Mouse (Mus musculus): Measurements from ENCODE around the gene Ms4a4c. TPM values are rescaled to one million over a fixed set of nuclear protein-coding genes. Genes with fewer than 3 reads are reported as not detected.

Gene Ms4a4c
- not detected in 2 replicates for polyA plus RNA-seq (2016; fragmentation: Nextera tagmentation; extraction: Ambion mirVana)

DNA sequence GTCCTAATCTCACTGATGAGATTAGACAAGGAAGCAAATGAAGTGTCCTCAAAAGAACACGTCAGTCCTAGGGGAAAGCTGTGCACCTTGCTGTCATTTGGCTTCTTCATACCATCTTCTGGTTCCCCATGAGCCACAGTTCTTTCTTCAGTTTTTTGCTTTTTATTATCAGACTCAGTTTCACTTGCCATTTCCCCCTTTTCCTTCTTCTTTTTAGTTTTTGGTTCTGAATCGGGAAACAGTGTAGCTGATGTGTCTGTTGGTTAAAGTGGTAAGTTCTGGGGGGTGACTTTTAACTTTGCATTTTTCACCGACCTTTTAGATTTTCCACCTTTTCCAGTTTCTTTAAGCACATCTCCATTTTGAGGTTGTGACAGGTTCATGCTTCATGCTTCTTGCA lies at the start of gene Ms4a4c:
Gene Ms4a4c, plus strand, starts transcription at position 244 of the 400 bp plus-strand sequence.
- Histone ChIP-seq H3K9me3 (no peaks in the 10 kb centered on the region), H3K27me3 (replicated peaks; ENCODE audit: low read depth, poor library complexity, severe bottlenecking) (no peaks in the 10 kb centered on the region), H3K27ac (replicated peaks) (no peak within 1 kb of the TSS), H3K4me3 (no peak within 1 kb of the TSS), H3K4me1 (no peaks in the 10 kb centered on the region), H3K36me3 (replicated peaks) (no peaks in the 10 kb centered on the region)
- DNase-seq (ENCODE audit: low spot score), result no peak
- 92% methylated on average over 3 of the region's 3 CpGs for WGBS

DNA sequence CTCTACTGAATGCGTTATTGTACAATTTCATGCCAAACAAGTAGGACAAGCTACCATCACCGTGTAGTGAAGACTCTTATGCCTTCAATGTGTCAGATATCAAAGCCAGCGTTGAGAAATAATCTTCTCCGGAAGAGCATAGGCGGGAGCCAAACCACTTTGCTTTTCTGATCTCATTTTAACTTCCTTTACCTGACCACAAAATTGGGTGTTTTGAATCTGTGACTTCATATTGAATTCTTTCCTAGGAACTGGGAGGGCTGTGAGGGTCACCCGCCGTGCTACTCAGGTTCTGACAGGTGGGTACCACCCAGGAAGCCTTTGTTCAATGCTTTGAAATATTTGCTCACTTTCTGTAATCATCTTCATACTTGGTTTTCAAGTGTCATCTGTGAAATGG lies 48.8 kb upstream of the Ms4a4c start:
- Histone ChIP-seq H3K36me3 (replicated peaks) (no peaks in the 10 kb centered on the region), H3K27ac (replicated peaks) (no peak overlapping the region), H3K4me1 (no peaks in the 10 kb centered on the region), H3K27me3 (replicated peaks; ENCODE audit: low read depth, poor library complexity, severe bottlenecking) (no peaks in the 10 kb centered on the region), H3K4me3 (no peak overlapping the region), H3K9me3 (no peaks in the 10 kb centered on the region)
- DNase-seq (ENCODE audit: low spot score), result no peak
- WGBS, result 86% methylated on average over 7 of the region's 7 CpGs

DNA sequence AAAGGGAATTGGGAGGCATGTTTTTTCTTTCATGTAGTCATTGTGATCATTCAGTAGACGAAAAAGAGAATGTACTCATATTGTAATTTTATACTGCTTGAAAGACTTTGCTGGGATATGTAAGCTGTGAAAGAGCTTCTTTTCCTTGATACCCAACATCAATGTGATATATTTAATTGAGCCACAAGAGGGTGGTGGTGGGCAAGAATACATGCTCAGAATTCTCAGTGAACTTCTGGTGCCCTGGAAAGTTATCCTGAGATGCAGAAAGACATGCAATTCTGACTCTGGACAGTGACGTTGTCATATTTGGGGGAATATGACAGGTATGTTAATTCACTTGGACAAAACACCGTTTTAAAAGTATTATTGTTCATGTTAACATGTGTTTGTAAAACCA lies 44.5 kb upstream of the Ms4a4c start:
- DNase-seq (ENCODE audit: low spot score), result no peak
- no peaks in the 10 kb centered on the region for H3K4me1 ChIP-seq
- H3K27me3 ChIP-seq (replicated peaks; ENCODE audit: low read depth, poor library complexity, severe bottlenecking), result no peaks in the 10 kb centered on the region

DNA sequence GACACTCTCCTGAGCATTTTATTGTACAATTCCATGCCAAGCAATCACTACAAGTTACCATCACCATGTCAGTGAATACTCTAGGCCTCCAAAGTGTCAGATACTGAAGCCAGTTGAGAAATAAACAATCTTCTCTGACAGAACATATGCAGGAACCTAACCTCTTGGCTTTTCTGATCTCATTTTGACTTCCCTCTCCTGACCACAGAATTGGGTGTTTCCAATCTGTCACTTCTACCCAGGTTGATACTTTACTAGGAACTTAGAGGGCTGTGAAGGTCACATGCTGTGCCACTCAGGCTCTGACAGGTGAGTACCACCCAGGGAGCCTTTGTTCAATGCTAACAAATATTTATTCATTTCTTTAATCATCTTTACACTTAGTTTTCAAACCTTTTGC lies 42.6 kb upstream of the Ms4a4c start:
- Histone ChIP-seq H3K4me3 (no peak overlapping the region), H3K4me1 (no peaks in the 10 kb centered on the region), H3K27ac (replicated peaks) (no peak overlapping the region), H3K36me3 (replicated peaks) (no peaks in the 10 kb centered on the region), H3K9me3 (no peaks in the 10 kb centered on the region), H3K27me3 (replicated peaks; ENCODE audit: low read depth, poor library complexity, severe bottlenecking) (no peaks in the 10 kb centered on the region)
- DNase-seq (ENCODE audit: low spot score), result no peak

More for the DNA sequence above, 44.5 kb upstream of the Ms4a4c start:
- H3K4me3 ChIP-seq, result no peak overlapping the region
- no peaks in the 10 kb centered on the region for H3K36me3 ChIP-seq (replicated peaks)
- no peaks in the 10 kb centered on the region for H3K9me3 ChIP-seq
- H3K27ac ChIP-seq (replicated peaks), result no peak overlapping the region
- WGBS, result 65% methylated on average over 3 of the region's 3 CpGs

DNA sequence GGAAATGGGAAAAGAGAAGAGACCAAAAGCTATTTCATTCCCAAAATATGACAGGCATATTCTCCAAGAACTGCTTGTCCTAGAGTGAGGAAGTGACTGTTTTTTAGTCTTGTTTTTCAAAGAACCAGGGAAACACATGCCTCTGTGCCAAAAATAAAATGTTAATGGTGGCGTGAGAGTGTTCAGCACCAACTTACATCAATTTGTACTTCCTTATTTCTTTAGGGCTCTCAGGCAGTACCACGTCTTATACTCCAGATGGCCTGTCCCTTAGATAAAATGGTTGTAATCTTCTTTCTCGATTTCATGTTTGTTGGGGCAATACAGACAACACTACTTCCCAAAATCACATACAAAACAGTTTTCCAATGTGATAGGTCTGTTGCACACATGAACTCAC lies 36.3 kb upstream of the Ms4a4c start:
- 88% methylated on average over 3 of the region's 3 CpGs for WGBS
- no peak for DNase-seq (ENCODE audit: low spot score)
- Histone ChIP-seq H3K36me3 (replicated peaks) (no peaks in the 10 kb centered on the region), H3K27me3 (replicated peaks; ENCODE audit: low read depth, poor library complexity, severe bottlenecking) (no peaks in the 10 kb centered on the region), H3K9me3 (no peaks in the 10 kb centered on the region), H3K27ac (replicated peaks) (no peak overlapping the region), H3K4me1 (no peaks in the 10 kb centered on the region), H3K4me3 (no peak overlapping the region)

DNA sequence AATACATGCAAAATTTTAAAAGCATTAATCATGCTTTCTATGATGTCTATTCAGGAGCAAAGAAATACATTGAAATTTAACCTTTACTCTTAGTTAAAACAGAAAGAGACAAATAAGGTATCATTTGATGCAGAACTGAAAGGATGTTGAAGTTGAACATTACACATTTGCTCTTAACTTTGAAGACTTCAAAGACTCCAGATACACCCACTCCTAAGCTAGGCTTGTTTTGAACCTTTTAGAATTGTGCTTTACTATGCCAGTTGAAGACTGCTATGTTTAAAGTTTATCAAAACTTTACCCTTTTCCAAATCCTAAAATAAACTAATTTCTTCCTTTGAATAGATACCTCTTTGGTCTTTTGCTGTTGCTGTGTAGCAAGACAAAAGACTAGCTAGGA lies 33.4 kb upstream of the Ms4a4c start:
- Histone ChIP-seq H3K27ac (replicated peaks) (no peak overlapping the region), H3K36me3 (replicated peaks) (no peaks in the 10 kb centered on the region), H3K4me3 (no peak overlapping the region), H3K9me3 (no peaks in the 10 kb centered on the region), H3K4me1 (no peaks in the 10 kb centered on the region), H3K27me3 (replicated peaks; ENCODE audit: low read depth, poor library complexity, severe bottlenecking) (no peaks in the 10 kb centered on the region)
- no peak for DNase-seq (ENCODE audit: low spot score)

DNA sequence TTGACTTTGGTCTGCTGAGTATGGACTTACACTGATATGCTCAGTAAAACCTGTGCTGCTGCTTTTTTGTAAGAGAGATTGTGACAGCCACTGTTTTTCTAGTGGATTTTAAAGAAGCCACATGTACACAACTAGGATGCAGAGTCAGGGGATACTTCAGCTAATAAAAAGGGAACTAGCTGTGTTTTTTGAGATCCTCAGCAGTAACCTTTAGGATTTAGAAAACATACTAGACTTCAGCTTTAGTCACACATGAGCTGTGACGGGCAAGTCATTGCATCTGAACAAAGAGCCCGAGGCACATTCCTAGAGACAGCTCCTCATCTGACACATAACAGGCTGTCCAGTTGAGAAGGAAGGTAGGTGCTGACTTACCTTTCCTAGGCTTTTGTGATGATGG lies 29.3 kb upstream of the Ms4a4c start, which contains the start of gene Ms4a4a:
Gene Ms4a4a, plus strand, starts transcription at position 251 of the 400 bp plus-strand sequence.
- Histone ChIP-seq H3K36me3 (replicated peaks) (no peaks in the 10 kb centered on the region), H3K9me3 (no peaks in the 10 kb centered on the region), H3K4me1 (no peaks in the 10 kb centered on the region), H3K4me3 (no peak within 1 kb of the TSS), H3K27me3 (replicated peaks; ENCODE audit: low read depth, poor library complexity, severe bottlenecking) (no peaks in the 10 kb centered on the region), H3K27ac (replicated peaks) (no peak within 1 kb of the TSS)
- WGBS, result 63% methylated on average over 2 of the region's 2 CpGs
- no peak for DNase-seq (ENCODE audit: low spot score)

DNA sequence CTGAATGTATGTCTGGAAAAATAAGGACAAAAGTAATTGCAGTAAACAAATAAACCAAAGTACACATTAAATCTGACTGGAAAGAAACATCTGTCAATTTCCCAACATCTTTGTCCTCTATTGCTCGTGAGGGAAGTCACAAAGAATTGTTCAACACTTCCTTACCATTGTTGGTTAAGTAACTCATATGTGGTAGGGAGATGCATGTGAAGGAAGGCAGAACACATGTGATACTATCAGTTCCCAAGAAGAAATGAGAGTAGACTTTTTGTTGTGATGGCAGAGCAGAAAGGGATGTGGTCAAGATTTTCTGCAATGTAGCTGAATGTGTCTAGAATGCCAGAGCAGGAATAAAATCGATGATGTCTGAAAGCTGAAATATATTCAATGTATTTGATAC lies 28.2 kb upstream of the Ms4a4c start:
- no peaks in the 10 kb centered on the region for H3K27me3 ChIP-seq (replicated peaks; ENCODE audit: low read depth, poor library complexity, severe bottlenecking)
- H3K9me3 ChIP-seq, result no peaks in the 10 kb centered on the region
- H3K4me3 ChIP-seq, result no peak overlapping the region
- DNase-seq (ENCODE audit: low spot score), result no peak
- H3K27ac ChIP-seq (replicated peaks), result no peak overlapping the region
- no peaks in the 10 kb centered on the region for H3K4me1 ChIP-seq
- no peaks in the 10 kb centered on the region for H3K36me3 ChIP-seq (replicated peaks)
- 80% methylated on average over 2 of the region's 2 CpGs for WGBS

DNA sequence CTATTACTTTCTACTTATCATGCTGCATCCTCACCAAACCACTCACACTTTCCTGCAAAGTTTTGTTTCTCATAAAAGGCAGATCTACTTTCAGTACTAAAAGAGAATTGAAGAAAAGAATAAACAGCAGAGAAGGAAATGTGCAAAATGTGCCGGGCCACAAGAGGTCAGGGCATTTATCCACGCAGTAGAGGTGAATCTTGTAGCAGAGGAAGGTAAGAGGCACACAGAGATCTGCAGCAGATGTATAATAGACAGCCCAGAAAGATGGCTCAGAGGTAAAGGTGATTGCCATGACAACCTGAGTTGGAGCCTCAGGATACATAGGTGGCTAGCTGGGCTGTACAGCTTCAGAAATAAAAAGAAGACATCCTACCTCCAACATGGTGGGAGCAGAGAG lies 17.5 kb upstream of the Ms4a4c start:
- DNase-seq (ENCODE audit: low spot score), result no peak
- Histone ChIP-seq H3K27me3 (replicated peaks; ENCODE audit: low read depth, poor library complexity, severe bottlenecking) (no peaks in the 10 kb centered on the region), H3K4me3 (no peak overlapping the region), H3K27ac (replicated peaks) (no peak overlapping the region), H3K36me3 (replicated peaks) (no peaks in the 10 kb centered on the region), H3K9me3 (no peaks in the 10 kb centered on the region), H3K4me1 (no peaks in the 10 kb centered on the region)
- 78% methylated on average over 2 of the region's 2 CpGs for WGBS

DNA sequence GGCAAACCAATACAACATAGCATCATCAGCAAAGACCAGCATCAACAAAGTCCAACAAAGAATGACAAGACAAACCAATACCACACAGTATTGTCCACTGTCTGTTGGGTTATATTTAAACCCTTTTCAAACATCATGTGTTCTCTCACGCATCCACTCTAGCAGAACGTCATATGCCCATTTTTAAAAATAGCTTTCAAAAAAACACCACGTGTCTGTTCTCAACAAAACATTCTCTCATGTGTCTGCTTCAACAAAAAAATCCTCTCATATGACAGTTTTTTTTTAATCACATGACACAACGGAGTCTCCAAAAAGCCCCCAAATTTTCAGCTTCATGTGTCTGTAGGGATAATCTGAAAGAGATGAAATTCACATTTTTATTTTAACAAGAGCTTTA lies 16.9 kb upstream of the Ms4a4c start:
- Histone ChIP-seq H3K27me3 (replicated peaks; ENCODE audit: low read depth, poor library complexity, severe bottlenecking) (no peaks in the 10 kb centered on the region), H3K4me1 (no peaks in the 10 kb centered on the region)
- WGBS, result 85% methylated on average over 4 of the region's 4 CpGs

DNA sequence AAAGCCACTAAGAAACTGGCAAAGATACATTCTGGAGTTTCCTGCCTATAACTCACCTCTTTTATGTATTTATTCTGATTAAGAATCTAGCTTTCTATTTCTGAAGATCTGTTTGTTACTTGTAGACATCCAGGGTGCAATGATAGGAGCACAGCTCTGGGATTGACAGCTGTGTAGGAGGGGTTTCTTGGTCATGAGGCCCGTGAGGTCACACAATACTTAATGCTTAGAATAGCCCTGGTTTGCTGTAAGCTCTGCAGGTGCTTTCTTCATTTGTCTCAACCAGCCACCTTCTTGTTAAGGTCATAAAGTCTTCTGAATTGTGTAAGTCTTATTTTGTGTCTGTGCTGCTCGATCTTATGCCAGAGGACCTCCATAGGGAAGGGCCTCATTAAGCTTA lies 15.6 kb upstream of the Ms4a4c start:
- Histone ChIP-seq H3K4me3 (no peak overlapping the region), H3K9me3 (no peaks in the 10 kb centered on the region), H3K4me1 (no peaks in the 10 kb centered on the region), H3K27ac (replicated peaks) (no peak overlapping the region), H3K27me3 (replicated peaks; ENCODE audit: low read depth, poor library complexity, severe bottlenecking) (no peaks in the 10 kb centered on the region), H3K36me3 (replicated peaks) (no peaks in the 10 kb centered on the region)
- no peak for DNase-seq (ENCODE audit: low spot score)
- WGBS, result 87% methylated on average over 2 of the region's 2 CpGs

More for the DNA sequence above, 16.9 kb upstream of the Ms4a4c start:
- H3K4me3 ChIP-seq, result no peak overlapping the region
- DNase-seq (ENCODE audit: low spot score), result no peak
- H3K36me3 ChIP-seq (replicated peaks), result no peaks in the 10 kb centered on the region
- no peaks in the 10 kb centered on the region for H3K9me3 ChIP-seq
- H3K27ac ChIP-seq (replicated peaks), result no peak overlapping the region

DNA sequence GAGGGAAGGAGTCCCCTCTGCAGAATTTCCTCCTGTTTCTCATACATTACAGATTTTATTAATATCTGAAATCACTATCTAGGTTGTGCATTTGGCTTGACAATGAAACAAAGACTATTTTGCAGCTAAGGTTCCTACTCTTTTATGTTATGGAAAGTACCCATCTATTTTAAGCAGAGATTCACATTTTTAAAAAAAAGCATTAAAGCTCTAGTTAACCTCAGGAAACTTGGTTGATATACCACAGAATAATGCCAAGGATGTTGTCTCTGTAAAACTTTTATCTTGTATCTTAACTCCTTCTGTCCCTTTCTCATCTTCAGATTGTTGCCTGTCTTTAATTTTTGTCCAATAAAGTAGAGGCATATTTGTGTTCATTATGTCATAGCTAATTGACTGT lies 8.8 kb upstream of the Ms4a4c start:
- Histone ChIP-seq H3K9me3 (no peaks in the 10 kb centered on the region), H3K4me3 (no peak overlapping the region), H3K27me3 (replicated peaks; ENCODE audit: low read depth, poor library complexity, severe bottlenecking) (no peaks in the 10 kb centered on the region), H3K27ac (replicated peaks) (no peak overlapping the region), H3K4me1 (no peaks in the 10 kb centered on the region), H3K36me3 (replicated peaks) (no peaks in the 10 kb centered on the region)
- no peak for DNase-seq (ENCODE audit: low spot score)

DNA sequence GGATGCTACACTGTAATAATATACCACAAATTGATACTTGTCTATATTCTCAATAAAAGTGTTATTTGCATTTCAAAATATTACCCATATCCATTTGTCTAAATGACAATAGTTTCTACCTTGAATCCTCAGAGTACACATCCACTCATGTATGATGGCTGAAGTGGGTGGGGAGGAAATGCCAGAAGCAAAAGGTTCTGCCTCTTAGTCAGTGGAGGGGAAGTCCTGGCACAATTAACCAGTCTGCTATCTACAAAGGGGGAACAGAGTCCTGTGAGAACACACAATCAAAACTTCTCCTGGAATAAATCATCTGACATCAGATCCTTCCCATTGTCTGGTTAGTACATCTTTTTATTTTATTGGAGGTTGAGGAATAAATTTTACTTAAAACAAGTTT lies 2.9 kb downstream of the Ms4a4c start:
- no peaks in the 10 kb centered on the region for H3K4me1 ChIP-seq
- no peaks in the 10 kb centered on the region for H3K9me3 ChIP-seq
- DNase-seq (ENCODE audit: low spot score), result no peak
- H3K27me3 ChIP-seq (replicated peaks; ENCODE audit: low read depth, poor library complexity, severe bottlenecking), result no peaks in the 10 kb centered on the region
- H3K36me3 ChIP-seq (replicated peaks), result no peaks in the 10 kb centered on the region
- no peak overlapping the region for H3K27ac ChIP-seq (replicated peaks)
- no peak overlapping the region for H3K4me3 ChIP-seq

DNA sequence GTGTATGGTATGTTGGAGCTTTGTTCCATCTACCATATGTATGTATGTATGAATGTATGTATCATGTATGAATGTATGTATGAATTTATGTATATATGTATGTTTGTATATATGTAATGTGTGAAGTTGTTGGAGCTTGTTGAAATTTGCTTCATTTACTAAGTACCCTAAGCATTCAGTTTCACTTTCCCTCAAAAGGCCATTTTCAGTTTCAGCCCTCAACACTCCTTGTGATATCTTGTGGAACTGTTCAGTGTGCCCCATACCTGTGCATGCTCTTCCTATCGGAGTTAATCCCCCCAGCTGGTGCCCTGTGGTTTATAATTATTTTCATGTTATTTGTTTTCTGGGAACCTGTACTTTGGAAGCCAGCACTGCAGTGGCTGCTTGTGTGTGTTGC lies 4.0 kb downstream of the Ms4a4c start:
- H3K9me3 ChIP-seq, result no peaks in the 10 kb centered on the region
- H3K4me3 ChIP-seq, result no peak overlapping the region
- H3K36me3 ChIP-seq (replicated peaks), result no peaks in the 10 kb centered on the region
- H3K27ac ChIP-seq (replicated peaks), result no peak overlapping the region
- H3K4me1 ChIP-seq, result no peaks in the 10 kb centered on the region
- DNase-seq (ENCODE audit: low spot score), result no peak
- WGBS, result 84% methylated on average over 1 of the region's 1 CpGs
- H3K27me3 ChIP-seq (replicated peaks; ENCODE audit: low read depth, poor library complexity, severe bottlenecking), result no peaks in the 10 kb centered on the region
